Mouse (Mus musculus): Measurements from ENCODE around the gene Gigyf1. TPM values are rescaled to one million over a fixed set of nuclear protein-coding genes. Genes with fewer than 3 reads are reported as not detected.

The Gigyf1 gene
- total and polyA plus RNA-seq, 3 experiments, result 0.98 to 12.3 (median 5.9) TPM

DNA sequence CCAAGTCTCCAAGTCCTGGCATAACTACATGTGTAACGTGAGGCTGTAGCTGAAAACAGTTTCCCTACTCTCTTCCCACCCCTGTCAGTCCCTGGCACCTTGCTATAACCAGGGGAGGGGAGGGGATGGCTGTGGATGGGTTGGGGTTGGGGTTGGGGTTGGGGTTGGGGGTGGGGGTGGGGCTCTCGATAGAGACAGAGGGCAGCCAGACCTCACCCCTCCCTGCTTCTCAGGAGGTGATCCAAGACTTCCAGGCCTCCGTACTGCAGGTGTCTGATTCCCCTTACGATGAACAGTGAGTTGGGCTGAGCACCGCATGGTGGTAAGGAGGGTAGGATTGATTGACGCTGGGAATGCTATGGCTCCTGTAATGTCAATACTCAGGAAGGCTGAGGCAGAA lies 47.4 kb downstream of the Gigyf1 start:
- no peaks in the 10 kb centered on the region for H3K9me3 ChIP-seq (replicated peaks; ENCODE audit: low read length)
- H3K27me3 ChIP-seq (replicated peaks), result peaks cover 10% of the 10 kb centered on the region
- no peak overlapping the region for H3K9ac ChIP-seq (ENCODE audit: insufficient read depth, low read depth)
- no peaks in the 10 kb centered on the region for H3K36me3 ChIP-seq (replicated peaks in 1 of 2; ENCODE audit: control insufficient read depth in 1 of 2, insufficient read depth in 1 of 2, low read length in 1 of 2)
- dilution Hi-C loops (cut with MboI; ENCODE audit: extremely low pct_ligation_motif_present, extremely low pct_unique_long_range_greater_than_20kb, low sequenced_read_pairs) (no loop called here), in situ Hi-C loops (cut with MboI; ENCODE audit: low pct_ligation_motif_present, low pct_unique_long_range_greater_than_20kb, low sequenced_read_pairs) (loop anchor here (5.0 kb wide), 1 partner anchor 33 kb away; the partner anchor contains the start of genes Epo and Gnb2)
- H3K79me2 ChIP-seq (replicated peaks; ENCODE audit: control insufficient read depth, extremely low read depth, insufficient read depth, poor library complexity, severe bottlenecking), result no peaks in the 10 kb centered on the region
- no peak overlapping the region for H3K27ac ChIP-seq (ENCODE audit: insufficient read depth, low read depth)
- no peak for DNase-seq (ENCODE audit: extremely low read depth)
- H3K4me1 ChIP-seq (ENCODE audit: control insufficient read depth in 1 of 2, insufficient read depth in 2 of 2), result peaks cover 5 to 24% of the 10 kb centered on the region in 2 experiments
- no peak overlapping the region for H3K4me2 ChIP-seq (ENCODE audit: insufficient read depth, low read depth, poor library complexity, severe bottlenecking)
- no peak overlapping the region for H3K4me3 ChIP-seq (replicated peaks in 1 of 3; ENCODE audit: low read depth in 2 of 3, low read length in 2 of 3, poor library complexity in 1 of 3)
- TF ChIP-seq MEF2A (IDR thresholded peaks at IDR 0.05; ENCODE audit: borderline replicate concordance, low read depth, low read length) (no peak), JUND (conservative IDR thresholded peaks at IDR 0.05; ENCODE audit: low read depth, low read length) (no peak), EP300 (IDR thresholded peaks at IDR 0.05; ENCODE audit: low read length) (no peak), MYC (IDR thresholded peaks at IDR 0.05; ENCODE audit: low read depth, low read length) (no peak), ZKSCAN1 (IDR thresholded peaks at IDR 0.05; ENCODE audit: borderline replicate concordance, low read depth, low read length) (no peak), USF1 (IDR thresholded peaks at IDR 0.05; ENCODE audit: low read depth, low read length) (no peak), BHLHE40 (IDR thresholded peaks at IDR 0.05; ENCODE audit: low read depth, low read length) (no peak), RCOR1 (conservative IDR thresholded peaks at IDR 0.05; ENCODE audit: low read depth, low read length) (no peak), TCF12 (IDR thresholded peaks at IDR 0.05; ENCODE audit: low read depth, low read length) (no peak), TBP (conservative IDR thresholded peaks at IDR 0.05; ENCODE audit: low read depth, low read length) (no peak), POLR2A (IDR thresholded peaks at IDR 0.05; ENCODE audit: low read depth, low read length) (no peak), ELF1 (IDR thresholded peaks at IDR 0.05; ENCODE audit: low read depth, low read length) (no peak), E2F4 (IDR thresholded peaks at IDR 0.05; ENCODE audit: insufficient replicate concordance, low read depth, low read length) (no peak), UBTF (IDR thresholded peaks at IDR 0.05; ENCODE audit: low read depth, low read length) (no peak), ZC3H11A (IDR thresholded peaks at IDR 0.05; ENCODE audit: low read depth, low read length) (no peak), MAFK (IDR thresholded peaks at IDR 0.05; ENCODE audit: insufficient replicate concordance, low read length) (no peak), SMC3 (IDR thresholded peaks at IDR 0.05; ENCODE audit: low read depth, low read length) (no peak), ETS1 (conservative IDR thresholded peaks at IDR 0.05; ENCODE audit: low read depth, low read length) (no peak), IRF4 (IDR thresholded peaks at IDR 0.05; ENCODE audit: low read depth, low read length) (no peak), RAD21 (IDR thresholded peaks at IDR 0.05; ENCODE audit: low read depth, low read length) (no peak)

DNA sequence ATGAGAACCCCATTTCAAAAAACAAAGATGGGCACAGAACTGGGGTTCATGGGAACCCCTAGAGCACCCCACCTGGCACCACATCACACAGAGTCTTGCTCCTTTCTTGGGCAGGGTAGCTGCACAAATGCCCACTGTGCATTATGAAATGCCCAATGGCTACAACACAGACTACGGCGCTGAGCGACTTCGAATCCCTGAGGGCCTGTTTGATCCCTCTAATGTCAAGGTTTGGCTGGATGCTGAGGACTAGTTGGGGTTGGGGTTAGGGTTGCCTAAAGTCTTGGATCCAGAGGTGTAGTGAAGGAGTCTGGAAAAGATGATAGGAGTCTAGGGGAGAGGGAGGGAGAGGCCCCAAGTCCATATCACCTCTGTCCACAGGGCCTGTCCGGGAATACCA lies 48.1 kb downstream of the Gigyf1 start:
- TF ChIP-seq E2F4 (IDR thresholded peaks at IDR 0.05; ENCODE audit: insufficient replicate concordance, low read depth, low read length), result no peak
- no peak for TF ChIP-seq USF1 (IDR thresholded peaks at IDR 0.05; ENCODE audit: low read depth, low read length)
- TF ChIP-seq MEF2A (IDR thresholded peaks at IDR 0.05; ENCODE audit: borderline replicate concordance, low read depth, low read length), result no peak
- TF ChIP-seq MXI1 (IDR thresholded peaks at IDR 0.05; ENCODE audit: low read depth, low read length), result no peak
- no peak for TF ChIP-seq EP300 (IDR thresholded peaks at IDR 0.05; ENCODE audit: low read length)
- no peak for TF ChIP-seq SIN3A (IDR thresholded peaks at IDR 0.05; ENCODE audit: low read length)
- TF ChIP-seq RCOR1 (conservative IDR thresholded peaks at IDR 0.05; ENCODE audit: low read depth, low read length), result no peak
- no peak for TF ChIP-seq BHLHE40 (IDR thresholded peaks at IDR 0.05; ENCODE audit: low read depth, low read length)
- no peak for TF ChIP-seq TBP (conservative IDR thresholded peaks at IDR 0.05; ENCODE audit: low read depth, low read length)
- no peak for TF ChIP-seq TCF12 (IDR thresholded peaks at IDR 0.05; ENCODE audit: low read depth, low read length)
- TF ChIP-seq CTCF (conservative IDR thresholded peaks at IDR 0.05 in 1 of 2, IDR thresholded peaks at IDR 0.05 in 1 of 2; ENCODE audit: low read depth in 2 of 2, low read length in 2 of 2), result no peak
- TF ChIP-seq PAX5 (IDR thresholded peaks at IDR 0.05; ENCODE audit: low read length), result no peak
- TF ChIP-seq ZNF384 (IDR thresholded peaks at IDR 0.05; ENCODE audit: low read depth, low read length), result no peak
- TF ChIP-seq ELF1 (IDR thresholded peaks at IDR 0.05; ENCODE audit: low read depth, low read length), result no peak
- no peak for TF ChIP-seq KAT2A (IDR thresholded peaks at IDR 0.05; ENCODE audit: insufficient replicate concordance, low read length)
- no peak for TF ChIP-seq MAZ (IDR thresholded peaks at IDR 0.05; ENCODE audit: low read depth, low read length)
- TF ChIP-seq ZKSCAN1 (IDR thresholded peaks at IDR 0.05; ENCODE audit: borderline replicate concordance, low read depth, low read length), result no peak
- TF ChIP-seq GABPA (IDR thresholded peaks at IDR 0.05; ENCODE audit: insufficient replicate concordance, low read depth, low read length), result no peak
- TF ChIP-seq RAD21 (IDR thresholded peaks at IDR 0.05; ENCODE audit: low read depth, low read length), result no peak
- no peak for TF ChIP-seq CHD2 (IDR thresholded peaks at IDR 0.05; ENCODE audit: low read length)
- Histone ChIP-seq H3K79me2 (replicated peaks; ENCODE audit: control insufficient read depth, extremely low read depth, insufficient read depth, poor library complexity, severe bottlenecking) (no peaks in the 10 kb centered on the region), H3K36me3 (replicated peaks in 1 of 2; ENCODE audit: control insufficient read depth in 1 of 2, insufficient read depth in 1 of 2, low read length in 1 of 2) (no peaks in the 10 kb centered on the region), H3K4me1 (ENCODE audit: control insufficient read depth in 1 of 2, insufficient read depth in 2 of 2) (peaks cover 5 to 31% of the 10 kb centered on the region in 2 experiments), H3K9me3 (replicated peaks; ENCODE audit: low read length) (no peaks in the 10 kb centered on the region), H3K27ac (ENCODE audit: insufficient read depth, low read depth) (no peak overlapping the region), H3K27me3 (replicated peaks) (peaks cover 10% of the 10 kb centered on the region), H3K4me2 (ENCODE audit: insufficient read depth, low read depth, poor library complexity, severe bottlenecking) (no peak overlapping the region), H3K4me3 (replicated peaks in 1 of 3; ENCODE audit: low read depth in 2 of 3, low read length in 2 of 3, poor library complexity in 1 of 3) (no peak overlapping the region), H3K9ac (ENCODE audit: insufficient read depth, low read depth) (no peak overlapping the region)
- DNase-seq (ENCODE audit: extremely low read depth), result no peak
- in situ Hi-C loops (cut with MboI; ENCODE audit: low pct_ligation_motif_present, low pct_unique_long_range_greater_than_20kb, low sequenced_read_pairs), result loop anchor here (5.0 kb wide), 1 partner anchor 34 kb away; the partner anchor contains the start of genes Epo and Gnb2
- dilution Hi-C loops (cut with MboI; ENCODE audit: extremely low pct_ligation_motif_present, extremely low pct_unique_long_range_greater_than_20kb, low sequenced_read_pairs), result no loop called here
